10 mouse cellular contexts compared by ENCODE assay signal in genomic region chr9:86800600-86801163, GRCm38 (mm10). TPM values are rescaled to one million over a fixed set of nuclear protein-coding genes. Genes with fewer than 3 reads are reported as not detected.
DNase-seq lines count a peak whose midpoint lies in the region; ATAC-seq and TF ChIP-seq lines count a peak whose summit lies in the region.
"Had no signal": no experiment of that assay in that cellular context is flagged by ENCODE, and none has a peak within 500 bp of the region (broad histone marks: within the 10 kb centered on the region; RNA-seq: fewer than 3 reads in every experiment).

No protein-coding gene starts in this region.

- ATAC-seq in forebrain, embryonic 13.5 days = peak; percentile 75
- peak; percentile 57; the same call in 1 of the 2 replicates for ATAC-seq in limb, embryonic 12.5 days (ENCODE audit: insufficient number of reproducible peaks, insufficient read depth, low FRiP score, low TSS enrichment, low read depth)

- H3K9ac ChIP-seq in forebrain, embryonic 13.5 days = no peak overlapping the region
- H3K9ac ChIP-seq in limb, embryonic 12.5 days (replicated peaks) = no peak overlapping the region
- H3K9ac ChIP-seq: embryonic facial prominence, embryonic 15.5 days had no signal

- H3K9me3 ChIP-seq in forebrain, embryonic 13.5 days (replicated peaks) = no peaks in the 10 kb centered on the region
- H3K9me3 ChIP-seq in limb, embryonic 12.5 days = no peaks in the 10 kb centered on the region
- H3K9me3 ChIP-seq: embryonic facial prominence, embryonic 15.5 days had no signal

- H3K36me3 ChIP-seq in forebrain, embryonic 13.5 days (ENCODE audit: poor library complexity, severe bottlenecking) = peaks cover 3% of the 10 kb centered on the region; the same call in 1 of the 2 replicates
- H3K36me3 ChIP-seq in limb, embryonic 12.5 days = no peaks in the 10 kb centered on the region
- no peaks in the 10 kb centered on the region for H3K36me3 ChIP-seq in small intestine, adult 2 months (ENCODE audit: control insufficient read depth, insufficient read depth, low read length)
- H3K36me3 ChIP-seq: embryonic facial prominence, embryonic 15.5 days had no signal

- H3K4me1 ChIP-seq in forebrain, embryonic 13.5 days = no peaks in the 10 kb centered on the region
- peaks cover 19% of the 10 kb centered on the region for H3K4me1 ChIP-seq in limb, embryonic 12.5 days (replicated peaks)
- H3K4me1 ChIP-seq in small intestine, adult 2 months (ENCODE audit: control insufficient read depth, insufficient read depth, insufficient read length, low read length) = no peaks in the 10 kb centered on the region

- H3K27me3 ChIP-seq in forebrain, embryonic 13.5 days = no peaks in the 10 kb centered on the region
- no peaks in the 10 kb centered on the region for H3K27me3 ChIP-seq in limb, embryonic 12.5 days
- H3K27me3 ChIP-seq in small intestine, adult 2 months (ENCODE audit: control insufficient read depth, insufficient read depth, low read length) = no peaks in the 10 kb centered on the region
- H3K27me3 ChIP-seq: embryonic facial prominence, embryonic 15.5 days had no signal

- peak; percentile 44 for DNase-seq in kidney, adult 9 months
- DNase-seq in kidney, postnatal 10 days = no peak
- peak; percentile 48 for DNase-seq in adrenal gland, postnatal 14 days
- DNase-seq in right cerebral cortex, postnatal 14 days = no peak
- no peak for DNase-seq in ovary, postnatal 36 days (ENCODE audit: low spot score)

- no peak overlapping the region for H3K4me2 ChIP-seq in forebrain, embryonic 13.5 days
- H3K4me2 ChIP-seq in limb, embryonic 12.5 days = no peak overlapping the region
- H3K4me2 ChIP-seq: embryonic facial prominence, embryonic 15.5 days had no signal

- no peak for TF ChIP-seq POLR2A in small intestine, adult 2 months (IDR thresholded peaks at IDR 0.05; ENCODE audit: low read depth, low read length)

- no peak overlapping the region for H3K27ac ChIP-seq in forebrain, embryonic 13.5 days
- H3K27ac ChIP-seq in limb, embryonic 12.5 days = no peak overlapping the region
- no peak overlapping the region for H3K27ac ChIP-seq in small intestine, adult 2 months (ENCODE audit: insufficient read depth, low read depth, low read length)
- H3K27ac ChIP-seq: embryonic facial prominence, embryonic 15.5 days had no signal

- H3K4me3 ChIP-seq in forebrain, embryonic 13.5 days = no peak overlapping the region
- H3K4me3 ChIP-seq in limb, embryonic 12.5 days (replicated peaks) = no peak overlapping the region
- H3K4me3 ChIP-seq in small intestine, adult 2 months (ENCODE audit: low read depth, low read length) = no peak overlapping the region
- H3K4me3 ChIP-seq: embryonic facial prominence, embryonic 15.5 days; myocyte had no signal

- TF ChIP-seq CTCF in small intestine, adult 2 months (IDR thresholded peaks at IDR 0.05; ENCODE audit: extremely low read depth, insufficient read length, insufficient replicate concordance, low read depth, low read length) = peak; percentile 33; the same call in 1 of the 2 replicates

- 23% methylated on average over 3 of the region's 3 CpGs for WGBS in forebrain, embryonic 13.5 days
- WGBS in limb, embryonic 12.5 days = 25% methylated on average over 3 of the region's 3 CpGs
- WGBS in small intestine, adult 2 months = 34% methylated on average over 3 of the region's 3 CpGs

RNA-seq across cellular contexts. Expression of gene Prss35, which starts 57.2 kb away (rescaled TPM):
- total RNA-seq in adrenal gland, postnatal 14 days (2021) = 164 and 178 TPM in 2 replicates
- polyA plus RNA-seq in forebrain, embryonic 13.5 days (2015; fragmentation: Nextera tagmentation; extraction: Ambion mirVana) = 0.62 and 0.73 TPM in 2 replicates
- polyA plus RNA-seq in limb, embryonic 12.5 days (2016; fragmentation: Nextera tagmentation; extraction: Ambion mirVana) = 14.6 and 16.5 TPM in 2 replicates
- polyA plus RNA-seq in small intestine, adult 2 months (2012; rRNA removed) = not detected in 2 replicates

Comparison
In these comparisons a context has a peak if more than half of its experiments do, and no peak if none do; other contexts are left out.
1. DNase-seq: peak in kidney, adult 9 months (single experiment) and adrenal gland, postnatal 14 days (single experiment); none in kidney, postnatal 10 days (single experiment), right cerebral cortex, postnatal 14 days (single experiment) and ovary, postnatal 36 days (single experiment).